25 mouse cellular contexts compared by ENCODE assay signal in the genomic region with DNA sequence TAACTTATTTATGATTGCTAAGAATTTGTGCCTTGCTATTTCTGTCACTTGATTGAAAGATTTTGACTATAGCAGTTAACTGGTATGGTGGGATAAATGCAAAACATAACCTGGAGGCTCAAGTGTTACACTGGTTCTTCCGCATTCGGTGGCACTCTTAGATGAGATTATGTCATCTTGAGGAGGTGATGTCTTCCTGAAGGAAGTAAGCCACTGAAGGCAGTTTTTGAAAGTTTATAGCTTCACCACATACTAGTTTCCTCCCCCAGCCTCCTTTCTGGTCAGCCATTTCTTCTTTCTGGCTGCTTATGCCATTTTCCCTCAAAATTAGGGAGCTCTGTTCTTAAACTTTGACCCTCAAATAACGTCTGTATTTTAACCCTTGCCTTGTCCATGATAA.
"Had no signal": no experiment of that assay in that cellular context is flagged by ENCODE, and none has a peak within 500 bp of the region (broad histone marks: within the 10 kb centered on the region; RNA-seq: fewer than 3 reads in every experiment).

No protein-coding gene starts in this region.

- ATAC-seq: hindbrain, embryonic 16.5 days; inflammation-experienced regulatory T-cells, adult 6 months; intestine, embryonic 15.5 days; intestine, postnatal 0 days had no signal

- H3K4me1 ChIP-seq: hindbrain, embryonic 12.5 days; intestine, embryonic 15.5 days; liver, embryonic 15.5 days had no signal

- H3K4me2 ChIP-seq: heart, embryonic 12.5 days; hindbrain, embryonic 12.5 days; hindbrain, embryonic 14.5 days; intestine, embryonic 15.5 days; limb, embryonic 13.5 days; limb, embryonic 15.5 days; liver, embryonic 13.5 days; liver, embryonic 15.5 days had no signal

- H3K36me3 ChIP-seq: heart, embryonic 12.5 days; hindbrain, embryonic 10.5 days; hindbrain, embryonic 12.5 days; intestine, embryonic 15.5 days; limb, embryonic 13.5 days; limb, embryonic 15.5 days; liver, embryonic 13.5 days; liver, embryonic 15.5 days had no signal

- DNase-seq: gastrocnemius, postnatal 14 days; gastrocnemius, postnatal 36 days; heart, adult 11 months; heart, adult 2 months; heart, postnatal 14 days; heart, postnatal 36 days; kidney, adult 18-20 months; kidney, adult 8-10 months; kidney, postnatal 10 days; kidney, postnatal 25 days; layer of hippocampus, postnatal 36 days; left cerebral cortex, postnatal 4 days; liver, embryonic 13.5 days had no signal

- H3K9me3 ChIP-seq: heart, embryonic 12.5 days; hindbrain, embryonic 10.5 days; hindbrain, embryonic 12.5 days; intestine, embryonic 15.5 days; limb, embryonic 13.5 days; limb, embryonic 15.5 days; liver, embryonic 13.5 days; liver, embryonic 15.5 days had no signal

- H3K4me3 ChIP-seq: heart, adult 2 months; heart, embryonic 12.5 days; hindbrain, embryonic 10.5 days; hindbrain, embryonic 12.5 days; intestine, embryonic 15.5 days; layer of hippocampus, adult 2 months; limb, embryonic 13.5 days; limb, embryonic 15.5 days; liver, embryonic 13.5 days; liver, embryonic 15.5 days had no signal

- H3K27ac ChIP-seq: heart, adult 2 months; hindbrain, embryonic 10.5 days; hindbrain, embryonic 12.5 days; hindbrain, embryonic 14.5 days; intestine, embryonic 15.5 days; layer of hippocampus, adult 2 months; limb, embryonic 13.5 days; limb, embryonic 15.5 days; liver, embryonic 13.5 days; liver, embryonic 15.5 days had no signal

- H3K9ac ChIP-seq: heart, embryonic 12.5 days; hindbrain, embryonic 12.5 days; hindbrain, embryonic 14.5 days; intestine, embryonic 15.5 days; limb, embryonic 13.5 days; limb, embryonic 15.5 days; liver, embryonic 13.5 days; liver, embryonic 15.5 days had no signal

- H3K27me3 ChIP-seq: heart, embryonic 12.5 days; hindbrain, embryonic 12.5 days; intestine, embryonic 15.5 days; limb, embryonic 13.5 days; limb, embryonic 15.5 days; liver, embryonic 13.5 days; liver, embryonic 15.5 days had no signal
